Mouse (Mus musculus) megakaryocyte-erythroid progenitor cell, adult 5-6 weeks (primary cell): ENCODE data around the gene Rab11fip4. TPM values are rescaled to one million over a fixed set of nuclear protein-coding genes. Genes with fewer than 3 reads are reported as not detected.

Experiments used
- ATAC-seq: replicated peaks from 2 replicates; pipeline ENCODE4 v1.8.0; 2016; ENCODE audit warnings: mild to moderate bottlenecking, inconsistent platforms; ENCODE audit not compliant: severe bottlenecking, poor library complexity, low FRiP score, low TSS enrichment
- total RNA-seq, 2 experiments: library from RNA; stranded (forward) in 1 of 2; stranded (reverse) in 1 of 2; fragments of 200-1000, 215-1000 nt in 1 of 2; fragments of >200 nt in 1 of 2; fragmentation: Nextera tagmentation in 1 of 2; gene quantifications; 2 replicates each; pipeline ENCODE4 v1.2.3; 2014 to 2017

Gene Rab11fip4
- total RNA-seq (2014; fragmentation: Nextera tagmentation): 0.17 and 0.35 TPM in 2 replicates
- total RNA-seq (2017): 0.65 and 1.1 TPM in 2 replicates

- ATAC-seq: no peak
These were observed at the start of gene Rab11fip4 for GRCm38 (mm10) chr11:79590664-79591590. Rab11fip4 (plus strand) TSS chr11:79591212.

GRCm38 (mm10) chr11:79552622-79553021, 38.4 kb upstream of the Rab11fip4 start:
- peak; percentile 80 for ATAC-seq

GRCm38 (mm10) chr11:79560536-79560935, 30.5 kb upstream of the Rab11fip4 start:
- no peak for ATAC-seq

GRCm38 (mm10) chr11:79563493-79563892, 27.5 kb upstream of the Rab11fip4 start:
- ATAC-seq: no peak

GRCm38 (mm10) chr11:79566947-79567346, 24.1 kb upstream of the Rab11fip4 start:
- no peak for ATAC-seq

- ATAC-seq: no peak
These were observed 22.7 kb upstream of the Rab11fip4 start for GRCm38 (mm10) chr11:79568197-79568911.

- ATAC-seq: no peak
These were observed 20.7 kb upstream of the Rab11fip4 start for GRCm38 (mm10) chr11:79570319-79570718.

GRCm38 (mm10) chr11:79573836-79574235, 17.2 kb upstream of the Rab11fip4 start:
- ATAC-seq: no peak

GRCm38 (mm10) chr11:79575383-79576073, 15.5 kb upstream of the Rab11fip4 start:
- no peak for ATAC-seq

- ATAC-seq: peak; percentile 79
These were observed 13.3 kb upstream of the Rab11fip4 start for GRCm38 (mm10) chr11:79577741-79578140.

GRCm38 (mm10) chr11:79580660-79581059, 10.4 kb upstream of the Rab11fip4 start:
- no peak for ATAC-seq

GRCm38 (mm10) chr11:79581257-79581656, 9.8 kb upstream of the Rab11fip4 start:
- ATAC-seq: no peak

GRCm38 (mm10) chr11:79584191-79584590, 6.8 kb upstream of the Rab11fip4 start:
- ATAC-seq: peak; percentile 78

GRCm38 (mm10) chr11:79589317-79590075, 1.5 kb upstream of the Rab11fip4 start:
- no peak for ATAC-seq

- ATAC-seq: no peak
These were observed 571 bp downstream of the Rab11fip4 start for GRCm38 (mm10) chr11:79591591-79591975.

- ATAC-seq: no peak
These were observed 2.5 kb downstream of the Rab11fip4 start for GRCm38 (mm10) chr11:79593495-79593894.

- no peak for ATAC-seq
These were observed 19.4 kb downstream of the Rab11fip4 start for GRCm38 (mm10) chr11:79610454-79610853.

GRCm38 (mm10) chr11:79611011-79611666, 20.1 kb downstream of the Rab11fip4 start:
- ATAC-seq: no peak
